Mouse (Mus musculus): ENCODE measurements around the gene Dlx2. TPM values are rescaled to one million over a fixed set of nuclear protein-coding genes. Genes with fewer than 3 reads are reported as not detected.

The Dlx2 gene
- polyA plus RNA-seq, 1 experiment: not detected

- no peak overlapping the region for H3K9ac ChIP-seq (ENCODE audit: low read depth, poor library complexity, severe bottlenecking)
- peaks cover 56% of the 10 kb centered on the region for H3K27me3 ChIP-seq (ENCODE audit: control insufficient read depth, insufficient read depth, low read length, poor library complexity, severe bottlenecking)
- H3K4me3 ChIP-seq (ENCODE audit: low read depth, low read length): no peak overlapping the region
- H3K36me3 ChIP-seq (ENCODE audit: control insufficient read depth, insufficient read depth, low read length, poor library complexity, severe bottlenecking): no peaks in the 10 kb centered on the region
- H3K4me1 ChIP-seq (ENCODE audit: control insufficient read depth, insufficient read depth, low read length): peaks cover 2% of the 10 kb centered on the region
- TF ChIP-seq POLR2A (IDR thresholded peaks at IDR 0.05; ENCODE audit: insufficient read depth, low read length) (no peak), EP300 (IDR thresholded peaks at IDR 0.05; ENCODE audit: insufficient read depth, low read depth, low read length) (no peak), CTCF (IDR thresholded peaks at IDR 0.05; ENCODE audit: low read depth, low read length) (no peak)
- H3K9me3 ChIP-seq (replicated peaks; ENCODE audit: control insufficient read depth, insufficient read depth, low read length, poor library complexity, severe bottlenecking): no peaks in the 10 kb centered on the region
- H3K27ac ChIP-seq (ENCODE audit: insufficient read depth, low read length): no peak overlapping the region
Observed at GRCm38 (mm10) chr2:71542816-71543301, 3.7 kb downstream of the Dlx2 start.

- no peak overlapping the region for H3K4me3 ChIP-seq (ENCODE audit: low read depth, low read length)
- TF ChIP-seq CTCF (IDR thresholded peaks at IDR 0.05; ENCODE audit: low read depth, low read length): no peak
- no peak for TF ChIP-seq EP300 (IDR thresholded peaks at IDR 0.05; ENCODE audit: insufficient read depth, low read depth, low read length)
- TF ChIP-seq POLR2A (IDR thresholded peaks at IDR 0.05; ENCODE audit: insufficient read depth, low read length): no peak
- peaks cover 2% of the 10 kb centered on the region for H3K4me1 ChIP-seq (ENCODE audit: control insufficient read depth, insufficient read depth, low read length)
- no peak overlapping the region for H3K9ac ChIP-seq (ENCODE audit: low read depth, poor library complexity, severe bottlenecking)
- H3K36me3 ChIP-seq (ENCODE audit: control insufficient read depth, insufficient read depth, low read length, poor library complexity, severe bottlenecking): no peaks in the 10 kb centered on the region
- no peaks in the 10 kb centered on the region for H3K9me3 ChIP-seq (replicated peaks; ENCODE audit: control insufficient read depth, insufficient read depth, low read length, poor library complexity, severe bottlenecking)
- peaks cover 60% of the 10 kb centered on the region for H3K27me3 ChIP-seq (ENCODE audit: control insufficient read depth, insufficient read depth, low read length, poor library complexity, severe bottlenecking)
- no peak overlapping the region for H3K27ac ChIP-seq (ENCODE audit: insufficient read depth, low read length)
Observed at GRCm38 (mm10) chr2:71542227-71542815, 4.2 kb downstream of the Dlx2 start.

GRCm38 (mm10) chr2:71541418-71542226, 4.9 kb downstream of the Dlx2 start:
- H3K9ac ChIP-seq (ENCODE audit: low read depth, poor library complexity, severe bottlenecking): no peak overlapping the region
- H3K27me3 ChIP-seq (ENCODE audit: control insufficient read depth, insufficient read depth, low read length, poor library complexity, severe bottlenecking): peaks cover 66% of the 10 kb centered on the region
- peaks cover 2% of the 10 kb centered on the region for H3K4me1 ChIP-seq (ENCODE audit: control insufficient read depth, insufficient read depth, low read length)
- TF ChIP-seq EP300 (IDR thresholded peaks at IDR 0.05; ENCODE audit: insufficient read depth, low read depth, low read length): no peak
- TF ChIP-seq POLR2A (IDR thresholded peaks at IDR 0.05; ENCODE audit: insufficient read depth, low read length): no peak
- TF ChIP-seq CTCF (IDR thresholded peaks at IDR 0.05; ENCODE audit: low read depth, low read length): no peak
- H3K27ac ChIP-seq (ENCODE audit: insufficient read depth, low read length): no peak overlapping the region
- no peaks in the 10 kb centered on the region for H3K9me3 ChIP-seq (replicated peaks; ENCODE audit: control insufficient read depth, insufficient read depth, low read length, poor library complexity, severe bottlenecking)
- no peaks in the 10 kb centered on the region for H3K36me3 ChIP-seq (ENCODE audit: control insufficient read depth, insufficient read depth, low read length, poor library complexity, severe bottlenecking)
- no peak overlapping the region for H3K4me3 ChIP-seq (ENCODE audit: low read depth, low read length)

GRCm38 (mm10) chr2:71540611-71541417, 5.7 kb downstream of the Dlx2 start:
- TF ChIP-seq EP300 (IDR thresholded peaks at IDR 0.05; ENCODE audit: insufficient read depth, low read depth, low read length) (no peak), POLR2A (IDR thresholded peaks at IDR 0.05; ENCODE audit: insufficient read depth, low read length) (no peak), CTCF (IDR thresholded peaks at IDR 0.05; ENCODE audit: low read depth, low read length) (no peak)
- Histone ChIP-seq H3K27me3 (ENCODE audit: control insufficient read depth, insufficient read depth, low read length, poor library complexity, severe bottlenecking) (peaks cover 70% of the 10 kb centered on the region), H3K9me3 (replicated peaks; ENCODE audit: control insufficient read depth, insufficient read depth, low read length, poor library complexity, severe bottlenecking) (no peaks in the 10 kb centered on the region), H3K4me1 (ENCODE audit: control insufficient read depth, insufficient read depth, low read length) (peaks cover 2% of the 10 kb centered on the region), H3K4me3 (ENCODE audit: low read depth, low read length) (peak overlapping the region; percentile 24; the same call in 1 of the 2 replicates), H3K9ac (ENCODE audit: low read depth, poor library complexity, severe bottlenecking) (no peak overlapping the region), H3K27ac (ENCODE audit: insufficient read depth, low read length) (no peak overlapping the region), H3K36me3 (ENCODE audit: control insufficient read depth, insufficient read depth, low read length, poor library complexity, severe bottlenecking) (no peaks in the 10 kb centered on the region)

- H3K27ac ChIP-seq (ENCODE audit: insufficient read depth, low read length): no peak overlapping the region
- no peak overlapping the region for H3K4me3 ChIP-seq (ENCODE audit: low read depth, low read length)
- H3K27me3 ChIP-seq (ENCODE audit: control insufficient read depth, insufficient read depth, low read length, poor library complexity, severe bottlenecking): peaks cover 47% of the 10 kb centered on the region
- no peak for TF ChIP-seq EP300 (IDR thresholded peaks at IDR 0.05; ENCODE audit: insufficient read depth, low read depth, low read length)
- TF ChIP-seq POLR2A (IDR thresholded peaks at IDR 0.05; ENCODE audit: insufficient read depth, low read length): no peak
- TF ChIP-seq CTCF (IDR thresholded peaks at IDR 0.05; ENCODE audit: low read depth, low read length): no peak
- H3K4me1 ChIP-seq (ENCODE audit: control insufficient read depth, insufficient read depth, low read length): no peaks in the 10 kb centered on the region
- no peaks in the 10 kb centered on the region for H3K36me3 ChIP-seq (ENCODE audit: control insufficient read depth, insufficient read depth, low read length, poor library complexity, severe bottlenecking)
- H3K9me3 ChIP-seq (replicated peaks; ENCODE audit: control insufficient read depth, insufficient read depth, low read length, poor library complexity, severe bottlenecking): no peaks in the 10 kb centered on the region
- no peak overlapping the region for H3K9ac ChIP-seq (ENCODE audit: low read depth, poor library complexity, severe bottlenecking)
Observed at GRCm38 (mm10) chr2:71534242-71535052, 12.1 kb downstream of the Dlx2 start.
